In genomic region chr5:67774186-67774585, GRCm38 (mm10) we compare ENCODE assay signal across 26 mouse cellular contexts.
"Had no signal": no experiment of that assay in that cellular context is flagged by ENCODE, and none has a peak within 500 bp of the region (broad histone marks: within the 10 kb centered on the region; RNA-seq: fewer than 3 reads in every experiment).

No protein-coding gene starts in this region.

- H3K27me3 ChIP-seq: heart, embryonic 13.5 days; heart, embryonic 15.5 days; hindbrain, embryonic 13.5 days; hindbrain, embryonic 15.5 days; kidney, embryonic 15.5 days; limb, embryonic 13.5 days; limb, embryonic 15.5 days had no signal

- ATAC-seq: hindbrain, postnatal 0 days; intestine, embryonic 16.5 days had no signal

- H3K9me3 ChIP-seq: heart, embryonic 13.5 days; heart, embryonic 15.5 days; hindbrain, embryonic 13.5 days; hindbrain, embryonic 15.5 days; kidney, embryonic 15.5 days; limb, embryonic 13.5 days; limb, embryonic 15.5 days had no signal

- H3K36me3 ChIP-seq: heart, embryonic 13.5 days; heart, embryonic 15.5 days; kidney, embryonic 15.5 days; limb, embryonic 13.5 days; limb, embryonic 15.5 days had no signal

- H3K4me1 ChIP-seq: heart, embryonic 13.5 days; heart, embryonic 15.5 days; hindbrain, embryonic 13.5 days; hindbrain, embryonic 15.5 days; limb, embryonic 15.5 days had no signal

- H3K4me3 ChIP-seq: heart, adult 2 months; heart, embryonic 13.5 days; heart, embryonic 15.5 days; hindbrain, embryonic 13.5 days; hindbrain, embryonic 15.5 days; kidney, embryonic 15.5 days; limb, embryonic 13.5 days; limb, embryonic 15.5 days had no signal

- H3K27ac ChIP-seq: heart, adult 2 months; heart, embryonic 13.5 days; heart, embryonic 15.5 days; hindbrain, embryonic 13.5 days; hindbrain, embryonic 15.5 days; hindbrain, postnatal 0 days; kidney, embryonic 15.5 days; kidney, postnatal 0 days; limb, embryonic 13.5 days; limb, embryonic 15.5 days had no signal

- H3K9ac ChIP-seq: heart, embryonic 13.5 days; heart, embryonic 15.5 days; hindbrain, embryonic 13.5 days; hindbrain, embryonic 15.5 days; kidney, embryonic 15.5 days; limb, embryonic 13.5 days; limb, embryonic 15.5 days had no signal

- DNase-seq: gastrocnemius, postnatal 14 days; gastrocnemius, postnatal 36 days; heart, adult 11 months; heart, adult 2 months; heart, postnatal 14 days; heart, postnatal 36 days; kidney, adult 11 months; kidney, adult 2 months; kidney, adult 9 months; kidney, postnatal 14 days; kidney, postnatal 36 days; layer of hippocampus, adult 9-11 months; layer of hippocampus, postnatal 36 days; left cerebral cortex, postnatal 4 days had no signal

- H3K4me2 ChIP-seq: heart, embryonic 11.5 days; heart, embryonic 13.5 days; heart, embryonic 15.5 days; hindbrain, embryonic 13.5 days; hindbrain, embryonic 15.5 days; kidney, embryonic 15.5 days; limb, embryonic 13.5 days; limb, embryonic 15.5 days; liver, embryonic 11.5 days had no signal
